Mouse (Mus musculus): ENCODE results near the gene Lamb3.

Gene Lamb3

DNA sequence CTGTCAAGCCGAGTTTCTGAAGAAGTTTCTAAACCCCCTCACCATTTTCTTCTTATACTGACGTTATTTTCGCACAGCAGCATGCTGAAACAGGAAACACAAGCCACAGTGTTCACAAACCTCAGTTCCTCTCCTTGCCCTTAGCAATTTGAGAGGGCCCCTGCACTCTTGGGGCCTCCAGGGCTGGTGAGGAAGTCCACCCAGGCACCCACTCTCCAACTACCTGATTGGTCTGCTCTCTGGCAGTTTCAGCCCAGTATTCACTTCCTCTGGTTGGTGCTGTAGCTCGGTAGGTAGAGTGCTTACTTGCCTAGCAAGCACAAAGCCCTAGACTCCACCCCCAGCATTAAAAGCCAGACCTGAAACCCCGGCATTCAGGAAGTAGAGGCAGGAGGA is 6.1 kb upstream of the Lamb3 start, which contains the start of gene Traf3ip3:
Traf3ip3 (minus strand) TSS at position 321 of the 396 bp plus-strand sequence.
- DNase-seq (ENCODE audit: low read depth, low spot score) = peak; percentile 39

DNA sequence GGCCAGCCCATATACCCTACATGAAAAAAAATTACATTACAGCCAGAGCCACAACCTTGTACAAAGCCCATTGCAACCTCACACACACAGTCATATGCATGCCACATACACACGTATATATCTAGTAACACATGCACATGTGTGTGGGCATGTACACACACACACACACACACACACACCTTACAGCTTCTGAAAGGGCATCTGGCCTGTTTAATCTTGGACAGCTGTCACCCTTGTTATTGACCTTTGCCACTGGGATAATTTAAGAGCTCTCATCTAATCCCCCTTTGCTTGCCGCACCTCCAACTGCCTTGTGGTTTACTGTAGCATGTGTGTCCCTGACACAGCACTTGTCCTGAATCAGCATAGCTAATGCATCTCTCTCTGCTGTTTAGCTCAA is 3.7 kb upstream of the Lamb3 start:
- DNase-seq (ENCODE audit: low read depth, low spot score) = no peak

DNA sequence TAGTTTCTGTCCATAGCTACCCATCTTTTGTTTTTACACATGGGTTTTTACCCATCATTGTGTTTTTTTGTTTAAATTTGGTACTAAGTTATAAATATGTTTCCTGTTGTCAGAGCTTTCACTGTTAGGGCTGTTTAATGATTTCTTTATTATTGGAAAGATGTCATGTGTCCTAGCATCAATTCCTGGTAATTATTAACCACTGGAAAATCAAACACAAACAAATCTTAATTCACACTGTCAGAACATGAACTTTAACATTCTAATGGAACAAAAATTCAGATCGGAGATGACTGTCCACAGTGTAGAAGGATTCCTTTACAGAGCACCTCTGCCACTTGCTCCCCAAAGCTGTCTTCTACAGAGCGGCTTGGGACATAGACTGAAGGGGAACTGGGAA is 2.1 kb upstream of the Lamb3 start:
- no peak for DNase-seq (ENCODE audit: low read depth, low spot score)

GRCm38 (mm10) chr1:193208178-193208577 is 679 bp downstream of the Lamb3 start:
- no peak for DNase-seq (ENCODE audit: low read depth, low spot score)

GRCm38 (mm10) chr1:193211371-193211770 is 3.9 kb downstream of the Lamb3 start:
- DNase-seq (ENCODE audit: low read depth, low spot score) = no peak

DNA sequence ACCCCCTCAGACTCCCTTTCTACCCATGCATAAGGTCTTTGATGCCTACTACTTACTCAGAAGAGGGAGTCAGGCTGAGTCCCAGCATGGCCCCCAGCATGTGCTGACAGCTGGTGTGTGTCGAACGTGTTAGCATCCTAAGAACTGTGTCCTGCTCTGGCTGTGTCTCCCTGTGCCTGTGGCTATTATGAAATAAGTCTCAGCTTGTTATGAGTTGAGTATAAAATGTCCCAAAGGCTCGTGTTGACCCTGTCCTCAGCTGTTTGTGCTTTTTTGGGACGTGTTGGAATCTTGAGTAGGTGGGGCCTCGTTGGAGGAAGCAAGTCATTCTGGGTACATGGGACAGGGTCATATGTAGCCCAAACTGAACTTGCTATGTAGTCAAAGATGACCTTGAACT is 6.6 kb downstream of the Lamb3 start:
- no peak for DNase-seq (ENCODE audit: low read depth, low spot score)

DNA sequence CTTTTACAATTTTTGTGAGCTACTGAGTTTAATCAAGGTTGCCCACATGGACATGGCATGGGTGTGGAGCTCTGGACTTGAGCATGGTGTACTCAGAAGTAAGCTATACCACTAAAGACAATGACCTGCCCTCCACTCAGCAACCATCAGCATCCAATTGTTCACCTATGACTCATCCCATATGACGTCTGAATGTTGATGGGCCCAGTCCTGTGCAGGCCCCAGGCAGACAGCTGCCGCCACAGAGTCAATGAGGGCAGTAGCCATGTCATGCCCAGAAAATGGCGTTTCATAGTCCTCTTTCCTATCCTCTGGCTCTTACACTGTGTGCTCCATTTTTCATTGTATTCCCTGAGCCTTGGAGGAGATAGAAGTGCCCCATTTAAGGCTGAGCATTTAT is 8.5 kb downstream of the Lamb3 start:
- DNase-seq (ENCODE audit: low read depth, low spot score) = no peak

- no peak for DNase-seq (ENCODE audit: low read depth, low spot score)
Observed at GRCm38 (mm10) chr1:193220408-193220807, 12.9 kb downstream of the Lamb3 start.

DNA sequence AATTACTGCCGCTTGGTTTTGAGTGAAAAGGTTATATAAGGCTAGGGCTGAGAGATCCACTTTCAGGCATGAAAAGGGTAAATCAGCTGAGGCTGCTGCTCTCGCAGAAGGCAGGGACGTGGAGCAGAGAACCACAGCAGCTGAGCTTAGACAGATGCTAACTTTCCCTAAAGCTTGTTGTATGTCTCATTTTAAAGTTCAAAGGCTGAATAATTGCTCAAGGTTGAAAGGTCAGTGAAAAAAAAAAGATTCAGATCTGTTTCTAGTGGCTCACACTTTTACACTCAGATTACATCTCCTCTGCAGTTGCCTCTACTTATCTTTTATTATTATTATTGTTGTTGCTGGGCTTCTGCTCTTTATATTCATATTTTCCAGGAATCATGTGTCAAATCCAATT is 18.0 kb downstream of the Lamb3 start:
- no peak for DNase-seq (ENCODE audit: low read depth, low spot score)

- DNase-seq (ENCODE audit: low read depth, low spot score) = no peak
Observed at GRCm38 (mm10) chr1:193226114-193226513, 18.6 kb downstream of the Lamb3 start.

DNA sequence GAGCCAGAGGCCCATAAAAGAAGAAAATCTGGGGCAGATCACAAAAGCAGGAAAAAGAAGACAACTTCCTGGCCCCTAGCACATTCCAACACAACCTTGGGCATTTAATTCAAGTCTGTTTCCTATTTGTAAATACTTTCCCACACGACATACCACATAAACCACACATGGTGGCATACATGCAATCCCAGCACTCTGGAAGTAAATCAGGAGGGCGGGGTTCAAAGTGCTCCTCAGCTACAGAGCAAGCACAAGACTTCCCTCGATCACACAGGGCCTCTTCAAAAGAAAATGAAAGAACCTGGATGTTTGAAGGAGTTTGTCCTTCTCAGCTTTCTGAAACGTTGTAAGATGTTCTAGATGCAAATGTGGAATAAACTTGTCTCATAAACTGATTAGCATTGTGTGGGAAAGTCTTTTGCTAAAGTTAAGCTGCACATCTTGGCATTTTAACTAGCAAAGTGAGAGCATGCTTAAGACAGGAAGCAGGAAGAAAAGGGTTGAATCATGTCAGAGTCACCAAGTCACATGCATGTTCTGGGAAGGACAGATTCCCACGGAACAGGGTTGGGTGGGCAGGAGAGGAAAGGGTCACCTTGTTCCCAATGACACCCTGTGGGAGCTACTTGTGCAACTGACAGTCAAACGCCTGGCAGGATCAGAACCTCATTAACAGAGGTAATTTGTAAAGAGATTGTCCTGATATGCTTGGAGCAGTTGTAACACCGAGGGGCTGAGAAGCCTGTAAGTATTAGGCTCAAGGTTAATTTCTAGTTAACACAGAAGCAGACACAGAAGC is 19.4 kb downstream of the Lamb3 start:
- peak; percentile 19 for DNase-seq (ENCODE audit: low read depth, low spot score)

DNA sequence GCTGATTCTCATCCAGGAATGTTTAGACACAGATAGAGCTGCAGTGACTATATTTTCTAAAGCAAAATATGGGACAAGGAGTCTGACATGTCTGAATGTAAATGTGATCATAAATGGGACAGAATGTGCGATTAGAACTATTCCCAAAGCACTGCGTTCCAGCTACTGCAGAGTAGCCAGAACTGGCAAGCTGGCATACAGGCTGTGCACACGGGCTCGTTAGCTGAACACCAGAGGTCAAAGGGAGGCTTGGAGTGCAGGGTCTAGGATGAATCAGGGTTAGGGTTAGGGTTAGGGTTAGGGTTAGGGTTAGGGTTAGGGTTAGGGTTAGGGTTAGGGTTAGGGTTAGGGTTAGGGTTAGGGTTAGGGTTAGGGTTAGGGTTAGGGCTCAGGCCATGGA is 20.0 kb downstream of the Lamb3 start:
- DNase-seq (ENCODE audit: low read depth, low spot score) = no peak

- no peak for DNase-seq (ENCODE audit: low read depth, low spot score)
Observed at GRCm38 (mm10) chr1:193229570-193229969, 22.1 kb downstream of the Lamb3 start.

DNA sequence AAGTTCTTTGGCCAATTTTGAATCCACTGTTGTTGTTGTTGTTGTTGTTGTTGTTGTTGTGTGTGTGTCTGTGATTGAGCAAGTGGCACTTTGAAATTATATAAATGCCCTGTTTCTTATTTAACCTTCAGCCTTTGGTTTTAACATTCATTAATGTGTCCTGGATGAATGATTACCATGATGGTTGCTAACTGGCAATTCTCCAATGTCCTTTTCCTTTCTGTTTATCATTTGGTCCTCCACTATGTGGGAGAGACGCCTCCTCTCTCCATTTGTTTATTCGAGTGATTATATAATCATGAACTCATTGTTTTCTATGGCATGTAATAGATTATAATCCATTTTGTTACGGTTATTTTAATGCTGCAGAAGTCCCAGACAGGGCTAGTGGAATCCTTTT is 23.0 kb downstream of the Lamb3 start:
- DNase-seq (ENCODE audit: low read depth, low spot score) = no peak

- DNase-seq (ENCODE audit: low read depth, low spot score) = no peak
Observed at GRCm38 (mm10) chr1:193230935-193231334, 23.4 kb downstream of the Lamb3 start.

DNA sequence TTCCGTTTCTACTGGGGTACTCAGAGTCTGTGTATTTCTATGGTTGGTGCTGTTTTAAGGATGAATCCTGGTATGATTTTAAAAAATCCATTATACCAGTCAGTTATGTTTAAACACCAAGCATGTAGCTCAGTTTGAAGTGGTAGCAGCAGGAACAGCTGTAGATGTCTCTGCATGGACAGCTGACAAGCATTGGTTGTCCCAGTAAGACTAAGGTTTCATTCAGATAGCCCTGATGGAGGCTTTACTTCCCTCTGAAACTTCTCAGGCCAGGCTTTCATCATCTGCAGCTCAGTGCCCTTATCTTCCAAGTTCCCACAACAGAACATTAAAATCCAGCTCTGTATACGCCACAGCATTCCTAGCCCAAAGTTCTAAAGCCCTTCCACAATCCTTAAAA is 25.2 kb downstream of the Lamb3 start:
- DNase-seq (ENCODE audit: low read depth, low spot score) = no peak

- no peak for DNase-seq (ENCODE audit: low read depth, low spot score)
Observed at GRCm38 (mm10) chr1:193234130-193234645, 26.7 kb downstream of the Lamb3 start.

- DNase-seq (ENCODE audit: low read depth, low spot score) = no peak
Observed at GRCm38 (mm10) chr1:193234930-193235329, 27.4 kb downstream of the Lamb3 start.

DNA sequence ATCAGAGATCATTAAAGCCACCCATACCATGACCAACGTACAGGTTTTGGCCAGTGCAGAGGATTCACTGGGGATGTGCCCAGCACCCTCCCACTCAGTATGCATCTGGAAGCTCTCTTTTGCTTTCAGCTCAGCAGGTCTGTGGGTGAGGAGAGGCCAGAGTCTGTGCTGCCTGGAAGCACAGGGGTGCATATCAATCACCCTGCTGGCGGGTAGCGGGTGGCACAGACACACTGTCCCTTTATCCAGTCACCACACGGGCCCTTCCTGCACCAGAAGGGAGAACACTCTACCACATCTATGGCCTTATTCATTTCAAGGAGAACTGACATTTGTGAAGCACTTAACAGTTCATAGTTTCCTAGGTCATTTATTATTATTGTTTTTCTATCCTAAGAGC is 30.9 kb downstream of the Lamb3 start:
- no peak for DNase-seq (ENCODE audit: low read depth, low spot score)

- DNase-seq (ENCODE audit: low read depth, low spot score) = no peak
Observed at GRCm38 (mm10) chr1:193241436-193241835, 33.9 kb downstream of the Lamb3 start.

DNA sequence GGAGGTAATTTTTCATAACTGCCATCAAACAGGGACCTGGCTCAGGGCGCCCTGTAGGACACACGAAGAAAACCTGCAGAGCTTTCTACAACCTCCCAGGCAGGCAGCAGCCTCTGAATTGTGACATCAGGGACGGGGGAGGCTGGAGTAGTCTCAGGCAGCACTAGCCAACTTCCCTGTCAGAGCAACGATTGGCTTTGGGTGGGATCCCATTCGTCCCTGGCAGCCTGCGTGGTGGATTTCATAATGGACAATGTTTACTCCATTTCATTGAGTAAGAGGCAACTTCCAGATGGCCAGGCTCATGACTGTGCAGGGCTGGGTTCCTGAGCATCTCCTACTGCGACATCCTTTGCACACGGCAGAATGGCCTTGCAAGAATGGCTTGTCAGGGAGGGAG is 34.7 kb downstream of the Lamb3 start:
- DNase-seq (ENCODE audit: low read depth, low spot score) = peak; percentile 89

DNA sequence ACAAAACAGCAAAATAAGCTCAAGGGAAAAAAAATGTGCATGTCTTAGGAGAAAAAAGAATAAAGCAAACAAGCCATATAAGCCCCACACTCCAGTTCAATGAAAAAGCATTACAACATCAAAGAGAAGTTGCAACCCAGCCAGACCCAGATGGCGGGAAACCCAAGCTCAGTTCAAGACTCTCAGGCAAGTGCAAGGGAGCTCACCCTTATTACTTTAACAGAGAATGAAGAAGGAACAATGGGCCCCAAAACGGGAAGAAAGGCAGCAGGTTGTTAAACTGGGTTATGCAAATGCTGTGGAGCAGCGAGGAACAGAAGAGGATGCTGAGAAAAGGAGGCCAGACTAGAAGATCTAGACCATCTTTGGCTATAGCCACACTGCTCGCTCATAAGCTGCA is 35.4 kb downstream of the Lamb3 start:
- no peak for DNase-seq (ENCODE audit: low read depth, low spot score)

GRCm38 (mm10) chr1:193243571-193244193 is 36.2 kb downstream of the Lamb3 start:
- DNase-seq (ENCODE audit: low read depth, low spot score) = peak; percentile 53
